Mouse (Mus musculus) common myeloid progenitor, adult 5-6 weeks (primary cell): ENCODE measurements around the gene Foxd1. TPM values are rescaled to one million over a fixed set of nuclear protein-coding genes. Genes with fewer than 3 reads are reported as not detected.

Experiments
- ATAC-seq: replicated peaks from 2 replicates; pipeline ENCODE4 v1.8.0; 2016; ENCODE audit warnings: low read depth, mild to moderate bottlenecking, moderate TSS enrichment, inconsistent platforms; ENCODE audit not compliant: poor library complexity, severe bottlenecking
- total RNA-seq: library from RNA; stranded (forward); fragments of 200-1000, 187-1606 nt; gene quantifications from 2 replicates; pipeline ENCODE4 v1.2.3, GENCODE M21; 2017

Gene Foxd1
- total RNA-seq, 1 experiment from 2014 or later = not detected

GRCm38 (mm10) chr13:98382751-98383150 lies 28.7 kb downstream of the Foxd1 start:
- no peak for ATAC-seq

DNA sequence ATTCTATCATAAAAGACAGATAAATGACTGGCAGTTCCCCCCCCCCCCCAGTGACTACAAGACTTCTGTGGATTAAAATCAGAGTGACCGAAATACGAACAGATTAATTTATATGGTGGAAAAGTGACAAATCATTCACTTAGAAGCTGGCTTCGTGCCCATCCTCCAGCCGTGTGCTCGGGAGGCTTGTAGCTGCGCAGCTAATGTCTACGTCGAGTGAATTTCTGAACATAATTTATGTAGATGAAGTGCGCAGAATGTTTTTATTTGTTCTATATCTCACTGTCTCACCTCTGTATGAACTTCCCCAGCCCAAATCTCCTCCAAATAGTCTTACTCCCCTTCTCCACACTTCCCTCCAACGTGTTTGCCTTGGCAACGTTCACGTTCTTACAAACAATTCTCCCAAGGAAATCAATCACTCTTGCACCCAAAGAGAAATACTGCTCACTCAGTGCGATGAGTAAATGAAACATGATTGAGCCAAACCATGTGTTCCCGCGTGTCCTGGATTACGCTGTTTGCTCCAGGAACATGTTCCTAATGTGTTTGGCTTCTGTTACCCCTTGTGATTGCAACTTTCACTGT lies 30.0 kb downstream of the Foxd1 start:
- no peak for ATAC-seq

DNA sequence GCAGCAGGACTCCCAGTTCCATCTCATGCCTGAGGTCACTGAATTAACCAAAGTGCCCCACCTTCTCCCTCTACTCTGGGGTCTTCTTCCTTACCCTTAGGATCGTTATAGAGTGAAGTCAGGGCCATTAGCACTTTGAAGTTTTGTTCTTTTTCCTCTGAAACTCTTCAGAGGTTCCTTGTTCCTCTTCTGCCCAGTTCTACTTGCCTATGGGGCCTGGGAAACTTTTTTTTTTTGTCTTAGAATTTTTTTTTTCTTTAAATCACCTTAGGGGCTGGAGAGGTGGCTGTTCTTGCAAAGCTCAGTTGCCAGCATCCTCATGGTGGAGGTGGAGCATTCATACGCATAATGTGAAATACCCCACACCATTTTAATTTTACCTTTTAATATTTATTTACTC lies 31.8 kb downstream of the Foxd1 start:
- no peak for ATAC-seq

GRCm38 (mm10) chr13:98389092-98389491 lies 35.0 kb downstream of the Foxd1 start:
- no peak for ATAC-seq

GRCm38 (mm10) chr13:98390363-98390762 lies 36.3 kb downstream of the Foxd1 start:
- no peak for ATAC-seq

- ATAC-seq = 0 out of 2 replicates have a peak, but pooled peaks have one; percentile 18
Observed at GRCm38 (mm10) chr13:98390771-98391634, 37.0 kb downstream of the Foxd1 start.

- no peak for ATAC-seq
Observed at GRCm38 (mm10) chr13:98391635-98391990, 37.6 kb downstream of the Foxd1 start.

DNA sequence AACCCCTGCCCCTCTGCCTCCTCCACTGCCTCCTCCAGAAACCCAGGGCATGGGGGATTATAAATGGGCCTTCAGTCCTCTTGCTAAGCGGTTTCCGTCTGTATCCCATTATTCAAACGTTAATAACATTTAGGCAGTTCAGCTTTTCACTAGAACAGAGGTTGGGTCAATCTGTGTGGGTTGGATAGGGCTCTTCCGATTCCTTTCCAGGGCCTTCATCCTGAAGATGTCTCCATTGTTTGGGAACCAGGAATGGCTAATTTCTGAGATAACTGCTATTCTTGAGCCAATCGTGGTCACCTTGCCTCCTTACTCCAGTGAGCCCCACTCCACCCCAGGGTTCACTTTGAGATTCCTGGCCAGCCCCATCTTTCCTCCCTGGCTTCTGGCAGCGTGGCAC lies 38.0 kb downstream of the Foxd1 start:
- ATAC-seq = no peak

- ATAC-seq = no peak
Observed at GRCm38 (mm10) chr13:98393356-98394070, 39.5 kb downstream of the Foxd1 start.

Other genes starting within 250 kb of the Foxd1 start
- 4.1 and 5.3 TPM in 2 replicates for gene Arhgef28, start 147.8 kb upstream of the Foxd1 start, total RNA-seq
- gene Utp15, start 91.2 kb upstream of the Foxd1 start, total RNA-seq = 47.2 and 52.2 TPM in 2 replicates
- gene Ankra2, start 91.2 kb upstream of the Foxd1 start, total RNA-seq = 13.4 and 32.3 TPM in 2 replicates
- not detected in 2 replicates for gene Gm21976, start 74.4 kb upstream of the Foxd1 start, total RNA-seq
- 2,029 and 2,484 TPM in 2 replicates for gene Btf3, start 37.2 kb upstream of the Foxd1 start, total RNA-seq
- 2.4 and 4.7 TPM in 2 replicates for gene Gm10320, start 137.8 kb downstream of the Foxd1 start, total RNA-seq